Mouse (Mus musculus): Measurements from ENCODE around the gene Lmtk2. TPM values are rescaled to one million over a fixed set of nuclear protein-coding genes. Genes with fewer than 3 reads are reported as not detected.

Lmtk2 gene
- polyA plus RNA-seq (2017; shearing (Covaris generic)), result 10 to 100 TPM; 14.7 to 15.2 TPM

GRCm38 (mm10) chr5:144100149-144100935 lies at the start of gene Lmtk2:
Gene Lmtk2, plus strand, starts transcription at chr5:144100436.

GRCm38 (mm10) chr5:144189950-144190583 lies 89.8 kb downstream of the Lmtk2 start, which contains the start of gene Bhlha15:
Gene Bhlha15, plus strand, starts transcription at chr5:144190286.

GRCm38 (mm10) chr5:144223503-144223862 lies 123.2 kb downstream of the Lmtk2 start, which contains the start of gene Tecpr1:
Gene Tecpr1, minus strand, starts transcription at chr5:144223615.

Other genes with a start within 250 kb of the Lmtk2 start
- gene Ankrd61, start 202.8 kb upstream of the Lmtk2 start, polyA plus RNA-seq (2017; shearing (Covaris generic)), result under 1 TPM in 1 of 2 experiments, not detected in 1; 0.60 TPM
- 10 to 100 TPM; 50.2 to 59.8 TPM for gene Aimp2, start 190.6 kb upstream of the Lmtk2 start, polyA plus RNA-seq (2017; shearing (Covaris generic))
- gene Pms2, start 190.5 kb upstream of the Lmtk2 start, polyA plus RNA-seq (2017; shearing (Covaris generic)), result 10 to 100 TPM; 31.3 to 49.7 TPM
- gene Gm42421, start 172.3 kb upstream of the Lmtk2 start, polyA plus RNA-seq (2017; shearing (Covaris generic)), result 1 to 10 TPM in 1 of 2 experiments, under 1 TPM in 1; 0.64 to 3.9 TPM
- 1 to 10 TPM in 1 of 2 experiments, under 1 TPM in 1; 0.34 to 1.5 TPM for gene Rsph10b, start 167.4 kb upstream of the Lmtk2 start, polyA plus RNA-seq (2017; shearing (Covaris generic))
- gene Ccz1, start 85.6 kb upstream of the Lmtk2 start, polyA plus RNA-seq (2017; shearing (Covaris generic)), result 10 to 100 TPM; 62.8 to 71.5 TPM
- not detected for gene Ocm, start 73.8 kb upstream of the Lmtk2 start, polyA plus RNA-seq (2017; shearing (Covaris generic))
- 1 to 10 TPM in 1 of 2 experiments, not detected in 1; 4.2 TPM for gene Bhlha15, start 89.8 kb downstream of the Lmtk2 start, polyA plus RNA-seq (2017; shearing (Covaris generic))
- gene Tecpr1, start 123.2 kb downstream of the Lmtk2 start, polyA plus RNA-seq (2017; shearing (Covaris generic)), result 100 to 1,000 TPM; 147 to 229 TPM
- gene Bri3, start 144.0 kb downstream of the Lmtk2 start, polyA plus RNA-seq (2017; shearing (Covaris generic)), result 1 to 10 TPM; 5.5 to 6.3 TPM

All from inflammation-experienced regulatory T-cells (primary cell).